Comparison of ENCODE assay signal across 9 mouse cellular contexts in genomic region chr5:52887085-52887484, GRCm38 (mm10). TPM values are rescaled to one million over a fixed set of nuclear protein-coding genes. Genes with fewer than 3 reads are reported as not detected.
DNase-seq lines count a peak whose midpoint lies in the region; ATAC-seq and TF ChIP-seq lines count a peak whose summit lies in the region.
"Had no signal": no experiment of that assay in that cellular context is flagged by ENCODE, and none has a peak within 500 bp of the region (broad histone marks: within the 10 kb centered on the region; RNA-seq: fewer than 3 reads in every experiment).

No protein-coding gene starts in this region.

- H3K27me3 ChIP-seq in embryonic facial prominence, embryonic 11.5 days (ENCODE audit: control insufficient read depth, insufficient read depth, low read length) = no peaks in the 10 kb centered on the region
- H3K27me3 ChIP-seq in testis, adult 2 months (ENCODE audit: control insufficient read depth, insufficient read depth, low read length) = no peaks in the 10 kb centered on the region
- H3K27me3 ChIP-seq: limb, embryonic 15.5 days had no signal

- no peaks in the 10 kb centered on the region for H3K36me3 ChIP-seq in embryonic facial prominence, embryonic 11.5 days (replicated peaks; ENCODE audit: control insufficient read depth, insufficient read depth, low read depth, low read length)
- no peaks in the 10 kb centered on the region for H3K36me3 ChIP-seq in testis, adult 2 months (ENCODE audit: control insufficient read depth, insufficient read depth, low read length)
- H3K36me3 ChIP-seq: limb, embryonic 15.5 days had no signal

- no peaks in the 10 kb centered on the region for H3K9me3 ChIP-seq in embryonic facial prominence, embryonic 11.5 days (replicated peaks; ENCODE audit: control insufficient read depth, low read length)
- H3K9me3 ChIP-seq: limb, embryonic 15.5 days had no signal

- H3K4me3 ChIP-seq in gastrocnemius, adult 2 months = no peak overlapping the region
- no peak overlapping the region for H3K4me3 ChIP-seq in embryonic facial prominence, embryonic 11.5 days (ENCODE audit: low read depth, low read length)
- H3K4me3 ChIP-seq in testis, adult 2 months (ENCODE audit: control insufficient read depth, low read depth, low read length) = no peak overlapping the region
- H3K4me3 ChIP-seq: limb, embryonic 15.5 days had no signal

- peak; percentile 80 for TF ChIP-seq CTCF in gastrocnemius, adult 2 months (IDR thresholded peaks at IDR 0.05)
- peak; percentile 23; the same call in 1 of the 2 replicates for TF ChIP-seq CTCF in testis, adult 2 months (IDR thresholded peaks at IDR 0.05; ENCODE audit: control insufficient read depth, insufficient read depth, insufficient replicate concordance, low read depth, low read length)

- DNase-seq in gastrocnemius, adult 2 months = peak; percentile 29
- no peak for DNase-seq in gastrocnemius, postnatal 14 days
- peak; percentile 61 to 63 for DNase-seq in B cell, adult 2 months
- DNase-seq in adrenal gland, postnatal 14 days = peak; percentile 77
- DNase-seq in embryonic facial prominence, embryonic 11.5 days (ENCODE audit: low spot score) = peak; percentile 62
- peak; percentile 34 to 68 for DNase-seq in layer of hippocampus, adult 18-20 months (ENCODE audit: low spot score in 2 of 2)

- WGBS in embryonic facial prominence, embryonic 11.5 days = 54% methylated on average over 12 of the region's 12 CpGs

- ATAC-seq in embryonic facial prominence, embryonic 11.5 days (replicated peaks; ENCODE audit: insufficient number of reproducible peaks, low FRiP score, low TSS enrichment, low read depth) = no peak
- ATAC-seq in megakaryocyte, adult 5-6 weeks (ENCODE audit: poor library complexity, severe bottlenecking) = peak; percentile 59

- no peak overlapping the region for H3K27ac ChIP-seq in gastrocnemius, adult 2 months
- H3K27ac ChIP-seq in embryonic facial prominence, embryonic 11.5 days (replicated peaks; ENCODE audit: low read depth, low read length) = no peak overlapping the region
- no peak overlapping the region for H3K27ac ChIP-seq in testis, adult 2 months (ENCODE audit: control insufficient read depth, insufficient read depth, low read depth, low read length)
- H3K27ac ChIP-seq: limb, embryonic 15.5 days had no signal

- no peak overlapping the region for H3K4me2 ChIP-seq in embryonic facial prominence, embryonic 11.5 days (ENCODE audit: low read depth, low read length)
- H3K4me2 ChIP-seq: limb, embryonic 15.5 days had no signal

- no peak for TF ChIP-seq POLR2A in testis, adult 2 months (IDR thresholded peaks at IDR 0.05; ENCODE audit: control insufficient read depth, low read depth, low read length)

- intact Hi-C loops in gastrocnemius, adult 2 months (cut with DNase I) = no loop called here
- intact Hi-C loops in gastrocnemius, postnatal 14 days (cut with DNase I; ENCODE audit: low total_unique reads) = loop anchor here (10.0 kb wide), 1 partner anchor 218 kb away; no protein-coding TSS in a partner anchor

- H3K4me1 ChIP-seq in embryonic facial prominence, embryonic 11.5 days (ENCODE audit: control insufficient read depth, insufficient read depth, low read length) = no peaks in the 10 kb centered on the region
- H3K4me1 ChIP-seq in testis, adult 2 months (ENCODE audit: control insufficient read depth, insufficient read depth, low read length) = peaks cover 14% of the 10 kb centered on the region
- H3K4me1 ChIP-seq: limb, embryonic 15.5 days had no signal

- no peak overlapping the region for H3K9ac ChIP-seq in embryonic facial prominence, embryonic 11.5 days (replicated peaks; ENCODE audit: low read length)
- H3K9ac ChIP-seq: limb, embryonic 15.5 days had no signal

RNA-seq across cellular contexts. Expression of gene Anapc4, which starts 53.3 kb away (rescaled TPM):
- 10 to 100 TPM; 35.1 to 37.4 TPM for total RNA-seq in gastrocnemius, adult 2 months (2021)
- 10 to 100 TPM; 35.2 to 37.7 TPM for total RNA-seq in gastrocnemius, postnatal 14 days (2021)
- total RNA-seq in adrenal gland, postnatal 14 days (2021) = 57.5 and 66.8 TPM in 2 replicates
- 142 and 152 TPM in 2 replicates for polyA plus RNA-seq in embryonic facial prominence, embryonic 11.5 days (2014; fragmentation: Nextera tagmentation; extraction: Ambion mirVana)
- total RNA-seq in layer of hippocampus, adult 18-20 months (2021) = 10 to 100 TPM; 68.2 to 68.8 TPM
- total RNA-seq in megakaryocyte, adult 5-6 weeks (2015) = 47.1 and 50.1 TPM in 2 replicates
- 60.6 and 77.7 TPM in 2 replicates for total RNA-seq in megakaryocyte, adult 5-6 weeks (2017)
- polyA plus RNA-seq in testis, adult 2 months (2012; rRNA removed) = 17.7 and 22.4 TPM in 2 replicates
